Mouse (Mus musculus) heart, embryonic 11.5 days (tissue): Measurements from ENCODE around the gene Asb6. TPM values are rescaled to one million over a fixed set of nuclear protein-coding genes. Genes with fewer than 3 reads are reported as not detected.
A peak's percentile ranks its signal among the peaks of the same experiment; 100 is the strongest.

Experiments used
- ATAC-seq: fragments of 200-750 bp; cut with Nextera tagmentation; replicated peaks from 2 replicates; pipeline ENCODE4 v1.8.0; 2017; ENCODE audit warnings: moderate library complexity; ENCODE audit not compliant: insufficient number of reproducible peaks, low FRiP score, low TSS enrichment
- H3K27ac ChIP-seq: fragments of 300-500 bp; sonication (generic); 2 replicates; pipeline ENCODE4 v1.5.1; 2014; ENCODE audit warnings: mild to moderate bottlenecking, low read depth, low read length
- H3K27me3 ChIP-seq: fragments of 300-500 bp; sonication (generic); 2 replicates; pipeline ENCODE4 v1.6.1; 2014; ENCODE audit warnings: mild to moderate bottlenecking, low read length, mixed read lengths; ENCODE audit not compliant: control insufficient read depth, insufficient read depth
- H3K36me3 ChIP-seq: fragments of 300-500 bp; sonication (generic); 2 replicates; pipeline ENCODE4 v1.6.1; 2014; ENCODE audit warnings: mild to moderate bottlenecking, low read length, moderate library complexity, mixed read lengths; ENCODE audit not compliant: control insufficient read depth, insufficient read depth
- H3K4me1 ChIP-seq: fragments of 300-500 bp; sonication (generic); 2 replicates; pipeline ENCODE4 v1.6.1; 2014; ENCODE audit warnings: low read length; ENCODE audit not compliant: control insufficient read depth, insufficient read depth
- H3K4me2 ChIP-seq: fragments of 300-500 bp; sonication (generic); 2 replicates; pipeline ENCODE4 v1.6.1; 2014; ENCODE audit warnings: mild to moderate bottlenecking, moderate library complexity
- H3K4me3 ChIP-seq: fragments of 300-500 bp; sonication (generic); 2 replicates; pipeline ENCODE4 v1.5.1; 2014; ENCODE audit warnings: low read depth, low read length
- H3K9ac ChIP-seq: fragments of 300-500 bp; sonication (generic); 2 replicates; pipeline ENCODE4 v1.6.1; 2014; ENCODE audit warnings: mild to moderate bottlenecking, low read depth, low read length, moderate library complexity
- H3K9me3 ChIP-seq: fragments of 300-500 bp; sonication (generic); replicated peaks from 2 replicates; pipeline ENCODE4 v1.6.1; 2016; ENCODE audit warnings: low read length; ENCODE audit not compliant: control insufficient read depth
- WGBS: fragments of 180-500 bp; shearing (Covaris S2); extraction: QIAGEN DNeasy Blood & Tissue Kit; methylation state at CpG from one replicate; pipeline ENCODE4 v1.1.7; 2014; ENCODE audit not compliant: insufficient replicate concordance; 5-methylcytosine and 5-hydroxymethylcytosine counted together
- polyA plus RNA-seq: library from polyadenylated mRNA; unstranded; fragments of >200 nt; fragmentation: Nextera tagmentation; extraction: Ambion mirVana; gene quantifications from 2 replicates; pipeline ENCODE4 v1.2.1, GENCODE M21; 2014

Gene Asb6
- polyA plus RNA-seq, 1 experiment from 2014 or later = 20.2 TPM

DNA sequence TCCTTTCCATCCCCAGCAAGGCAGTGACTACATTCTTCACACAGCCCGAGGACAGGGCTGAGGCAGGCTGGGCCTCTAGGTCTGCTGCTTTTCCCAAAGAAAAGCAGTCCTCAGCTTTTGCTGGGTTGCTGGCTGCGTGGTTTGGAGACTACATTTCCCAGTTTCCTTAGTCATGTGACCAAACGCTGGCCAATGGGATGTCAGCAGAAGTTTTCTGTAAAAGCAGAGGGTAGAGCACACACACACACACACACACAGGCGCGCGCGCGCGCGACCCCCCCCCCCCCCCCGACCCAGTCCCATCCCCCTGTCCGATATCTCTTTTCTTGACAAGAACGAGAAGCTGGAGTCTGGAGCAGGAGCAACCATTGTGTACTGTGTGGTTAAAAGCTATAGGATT lies 46.8 kb downstream of the Asb6 start:
- peak overlapping the region; percentile 68 for H3K9ac ChIP-seq
- H3K4me3 ChIP-seq = peak overlapping the region; percentile 26
- H3K36me3 ChIP-seq = no peaks in the 10 kb centered on the region
- ATAC-seq = no peak; the same call in 1 of the 2 replicates
- peak overlapping the region; percentile 76 for H3K4me2 ChIP-seq
- under 1% methylated on average over 13 of the region's 13 CpGs for WGBS
- no peaks in the 10 kb centered on the region for H3K27me3 ChIP-seq
- H3K4me1 ChIP-seq = peaks cover 36% of the 10 kb centered on the region
- no peaks in the 10 kb centered on the region for H3K9me3 ChIP-seq
- H3K27ac ChIP-seq = peak overlapping the region; percentile 64

DNA sequence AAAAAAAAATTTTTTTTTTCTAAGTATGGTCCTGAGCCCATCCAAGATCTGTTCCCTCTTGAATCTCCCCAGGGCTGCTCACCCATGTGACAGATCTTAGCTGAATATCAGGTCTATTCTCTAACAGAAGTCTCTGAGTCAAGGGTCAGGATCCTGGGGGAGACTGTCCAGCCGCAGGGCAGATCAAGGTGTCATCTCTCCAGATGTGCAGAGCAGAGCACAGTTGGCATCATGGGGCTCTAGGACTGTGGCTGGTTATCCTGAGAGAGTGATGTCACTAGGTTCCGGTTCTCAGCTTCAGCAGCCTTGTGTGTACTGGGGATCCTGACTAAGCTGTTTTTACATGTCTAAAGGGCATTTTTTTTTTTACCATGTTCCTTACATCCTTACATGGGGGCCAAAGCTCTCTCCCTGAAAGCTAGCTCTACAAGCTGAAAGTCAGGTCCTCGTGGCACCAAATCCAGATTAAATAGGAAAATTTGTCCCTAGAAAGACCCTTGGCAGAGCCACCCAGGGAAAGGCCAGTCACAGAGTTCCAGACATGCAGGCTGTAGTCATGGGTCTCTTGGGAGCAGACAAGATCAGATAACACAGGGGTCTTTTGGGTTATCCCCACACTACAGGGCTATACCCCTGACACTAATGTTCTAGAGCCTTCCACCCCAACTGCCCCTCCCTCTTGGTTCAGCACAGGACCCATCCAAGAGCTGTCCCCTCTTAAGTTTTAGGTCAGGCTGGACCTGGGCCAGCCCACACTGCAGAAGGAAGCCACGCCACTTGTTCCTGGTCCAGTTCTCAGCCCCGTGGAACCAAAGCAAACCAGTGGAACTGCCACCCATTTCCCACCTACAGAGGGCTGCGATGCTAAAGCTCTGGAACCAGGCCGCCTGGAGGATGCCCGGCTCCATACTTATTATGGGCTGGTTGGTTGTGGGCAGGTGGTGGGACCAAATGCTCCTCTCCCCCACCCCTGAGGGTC lies 47.5 kb downstream of the Asb6 start:
- Histone ChIP-seq H3K4me3 (peak overlapping the region; percentile 26; the same call in 1 of the 2 replicates), H3K9me3 (no peaks in the 10 kb centered on the region), H3K27me3 (no peaks in the 10 kb centered on the region), H3K4me2 (peak overlapping the region; percentile 76), H3K27ac (peak overlapping the region; percentile 64), H3K4me1 (peaks cover 36% of the 10 kb centered on the region), H3K9ac (peak overlapping the region; percentile 68), H3K36me3 (no peaks in the 10 kb centered on the region)
- no peak for ATAC-seq
- WGBS = 72% methylated on average over 8 of the region's 8 CpGs

DNA sequence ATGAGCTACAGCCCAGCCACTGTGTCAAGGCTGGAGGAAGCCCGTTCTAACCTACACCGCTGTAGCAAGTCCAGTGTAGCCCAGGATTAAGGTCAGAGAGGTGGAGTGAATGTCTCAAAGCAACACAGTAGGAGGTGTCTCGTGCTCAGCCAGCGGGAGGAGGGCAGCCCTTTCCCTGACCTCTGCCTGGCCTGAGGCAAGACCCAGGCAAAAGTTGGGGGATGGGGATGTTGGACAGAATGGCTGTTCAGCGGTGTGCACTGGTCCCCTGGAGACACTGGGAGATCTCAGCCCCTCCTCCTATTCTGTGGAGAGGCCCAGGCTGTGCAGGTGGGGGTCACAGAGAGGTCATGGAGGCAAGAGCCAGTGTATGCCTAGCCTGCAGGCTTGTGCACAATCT lies 50.9 kb downstream of the Asb6 start:
- Histone ChIP-seq H3K9ac (peak overlapping the region; percentile 46; the same call in 1 of the 2 replicates), H3K9me3 (no peaks in the 10 kb centered on the region), H3K27ac (peak overlapping the region; percentile 55; the same call in 1 of the 2 replicates), H3K27me3 (no peaks in the 10 kb centered on the region), H3K4me2 (no peak overlapping the region), H3K4me3 (no peak overlapping the region), H3K4me1 (peaks cover 26% of the 10 kb centered on the region), H3K36me3 (no peaks in the 10 kb centered on the region)
- 8% methylated on average over 5 of the region's 5 CpGs for WGBS
- ATAC-seq = no peak

DNA sequence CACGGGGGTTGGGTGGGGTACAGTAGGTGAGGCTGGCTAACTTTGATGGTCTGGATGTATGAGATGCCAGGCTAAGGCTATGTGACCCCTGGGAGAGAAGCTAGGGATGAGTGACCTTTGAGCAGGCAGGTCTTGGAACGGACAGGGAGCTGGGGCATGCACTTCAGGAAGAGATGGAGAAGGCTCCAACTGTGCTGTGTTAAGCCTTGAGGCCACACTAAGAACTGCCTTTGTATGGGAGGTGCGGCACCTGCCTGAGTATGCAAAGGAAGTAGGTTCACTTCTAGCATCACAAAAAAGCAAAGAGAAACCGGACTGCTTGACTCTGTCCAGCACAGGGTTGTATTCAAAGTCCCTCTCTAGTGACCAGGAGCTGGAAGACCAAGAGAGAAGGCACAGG lies 51.9 kb downstream of the Asb6 start:
- H3K36me3 ChIP-seq = no peaks in the 10 kb centered on the region
- H3K9ac ChIP-seq = no peak overlapping the region
- H3K4me1 ChIP-seq = peaks cover 20% of the 10 kb centered on the region
- H3K9me3 ChIP-seq = no peaks in the 10 kb centered on the region
- WGBS = 70% methylated on average over 4 of the region's 4 CpGs
- no peak for ATAC-seq
- no peak overlapping the region for H3K4me3 ChIP-seq
- H3K27me3 ChIP-seq = no peaks in the 10 kb centered on the region
- H3K4me2 ChIP-seq = no peak overlapping the region
- H3K27ac ChIP-seq = no peak overlapping the region; the same call in 1 of the 2 replicates

DNA sequence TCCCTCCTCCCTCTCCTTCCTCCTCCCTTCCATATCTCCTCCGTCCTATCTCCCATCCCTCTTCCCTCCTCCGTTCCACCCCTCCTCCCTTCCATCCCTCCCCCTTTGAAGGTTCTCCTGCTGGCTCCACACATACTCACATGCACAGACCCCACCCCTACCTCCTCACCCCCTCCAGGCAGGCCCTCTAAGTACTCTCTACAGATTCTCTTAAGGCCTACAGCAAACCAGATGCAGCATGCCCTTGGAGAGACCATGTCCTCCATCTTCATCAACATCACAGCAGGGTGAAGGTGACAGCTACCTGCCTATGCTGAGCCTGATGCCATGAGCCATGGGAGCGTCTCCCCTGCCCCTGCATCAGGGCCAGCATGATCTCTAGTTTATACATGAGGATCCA lies 52.9 kb downstream of the Asb6 start:
- H3K4me2 ChIP-seq = no peak overlapping the region
- ATAC-seq = no peak
- no peak overlapping the region for H3K9ac ChIP-seq
- H3K4me1 ChIP-seq = peaks cover 27% of the 10 kb centered on the region
- H3K27me3 ChIP-seq = no peaks in the 10 kb centered on the region
- WGBS = 64% methylated on average over 3 of the region's 3 CpGs
- no peak overlapping the region for H3K4me3 ChIP-seq
- H3K27ac ChIP-seq = no peak overlapping the region
- no peaks in the 10 kb centered on the region for H3K9me3 ChIP-seq
- no peaks in the 10 kb centered on the region for H3K36me3 ChIP-seq

DNA sequence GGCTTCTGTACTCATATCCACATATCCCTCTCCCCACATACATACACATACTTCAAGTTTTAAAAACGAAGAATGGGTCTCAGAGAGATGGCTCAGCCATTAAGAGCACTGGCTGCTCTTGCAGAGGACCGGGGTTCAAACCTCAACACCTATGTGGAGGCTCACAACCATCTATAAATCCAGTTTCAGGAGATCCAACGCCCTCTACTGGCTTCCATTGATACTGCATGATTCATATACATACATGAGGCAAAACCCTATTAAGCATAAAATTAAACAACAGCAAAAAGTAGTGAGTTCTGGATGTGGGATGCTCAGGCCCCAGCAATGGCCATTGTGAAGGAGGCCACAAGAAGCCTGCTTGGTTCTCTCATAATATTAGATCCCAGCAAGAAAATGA lies 54.2 kb downstream of the Asb6 start:
- Histone ChIP-seq H3K4me3 (no peak overlapping the region), H3K9ac (no peak overlapping the region), H3K4me2 (no peak overlapping the region), H3K27me3 (no peaks in the 10 kb centered on the region), H3K27ac (no peak overlapping the region), H3K36me3 (no peaks in the 10 kb centered on the region), H3K4me1 (peaks cover 36% of the 10 kb centered on the region), H3K9me3 (no peaks in the 10 kb centered on the region)
- ATAC-seq = no peak
- WGBS = 50% methylated on average over 3 of the region's 3 CpGs

DNA sequence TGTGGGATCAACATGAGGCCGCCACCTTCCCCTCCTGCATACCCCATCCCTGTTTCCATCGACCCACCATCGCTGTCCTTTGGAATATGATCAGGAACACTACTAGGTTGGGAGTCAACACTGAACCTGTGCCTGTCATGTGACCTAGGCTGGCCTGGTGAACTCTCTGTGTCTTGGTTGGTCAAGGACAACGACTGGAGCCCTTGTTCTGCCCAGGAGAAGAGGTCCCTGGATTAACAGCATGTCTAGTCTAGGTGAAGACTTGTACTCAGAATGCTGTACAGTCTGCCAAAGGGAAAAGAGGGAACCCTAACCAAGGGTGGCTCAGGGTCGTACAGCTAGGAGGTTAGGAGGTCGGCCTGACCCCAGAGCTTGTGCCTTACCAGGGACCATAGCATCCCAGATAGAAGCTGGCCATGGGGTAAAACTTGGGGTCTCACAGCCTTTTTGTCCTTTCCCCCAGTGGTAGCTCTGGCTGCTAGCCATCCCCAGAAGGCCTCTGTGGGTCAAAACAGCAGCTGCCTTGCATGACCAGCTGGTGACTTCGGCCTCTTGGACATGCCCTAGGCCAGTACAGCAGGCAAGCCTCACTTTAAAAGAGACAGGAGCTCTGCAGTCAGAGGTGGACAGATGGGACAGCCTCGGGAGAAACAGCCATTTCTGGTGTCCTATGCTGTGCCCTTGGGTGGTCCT lies 56.7 kb downstream of the Asb6 start:
- H3K36me3 ChIP-seq = no peaks in the 10 kb centered on the region
- peaks cover 26% of the 10 kb centered on the region for H3K4me1 ChIP-seq
- no peaks in the 10 kb centered on the region for H3K9me3 ChIP-seq
- H3K4me2 ChIP-seq = peak overlapping the region; percentile 42
- peak overlapping the region; percentile 96 for H3K27ac ChIP-seq
- no peak for ATAC-seq
- no peak overlapping the region for H3K4me3 ChIP-seq
- H3K27me3 ChIP-seq = no peaks in the 10 kb centered on the region
- H3K9ac ChIP-seq = 0 out of 2 replicates have a peak overlapping the region, but pooled peaks have one; percentile 28
- 71% methylated on average over 8 of the region's 8 CpGs for WGBS
